Mouse (Mus musculus): ENCODE measurements around the gene Trim47.

GRCm38 (mm10) chr11:116174775-116175448 lies 47.9 kb upstream of the Trim47 start:
- no peak for TF ChIP-seq CTCF (IDR thresholded peaks at IDR 0.05; ENCODE audit: borderline replicate concordance, insufficient read depth, low read length)
- no peak for TF ChIP-seq POLR2A (IDR thresholded peaks at IDR 0.05; ENCODE audit: low read depth, low read length)

All from embryonic fibroblast, embryonic 13.5 days (primary cell).